14 mouse cellular contexts compared by ENCODE assay signal in genomic region chr17:82901098-82901891, GRCm38 (mm10).
A peak's percentile ranks its signal among the peaks of the same experiment; 100 is the strongest.
DNase-seq lines count a peak whose midpoint lies in the region; ATAC-seq and TF ChIP-seq lines count a peak whose summit lies in the region.
"Had no signal": no experiment of that assay in that cellular context is flagged by ENCODE, and none has a peak within 500 bp of the region (broad histone marks: within the 10 kb centered on the region; RNA-seq: fewer than 3 reads in every experiment).

No protein-coding gene starts in this region.

- peak; percentile 45 for DNase-seq in forebrain, postnatal 0 days
- no peak for DNase-seq in forebrain, embryonic 10.5 days (ENCODE audit: extremely low spot score, low spot score)
- peak; percentile 81 for DNase-seq in kidney, postnatal 0 days (ENCODE audit: low spot score)
- no peak for DNase-seq in kidney, adult 9 months
- DNase-seq in 3T3-L1 (ENCODE audit: low read depth, low spot score) = peak; percentile 86
- peak; percentile 57 for DNase-seq in brain, embryonic 14.5 days (ENCODE audit: low read depth)
- no peak for DNase-seq in right cerebral cortex, postnatal 4 days
- DNase-seq: cerebellum, adult 8-10 months; lung, postnatal 10 days; thymus, adult 18-20 months had no signal

- no peaks in the 10 kb centered on the region for H3K4me1 ChIP-seq in forebrain, postnatal 0 days (ENCODE audit: insufficient read depth)
- no peaks in the 10 kb centered on the region for H3K4me1 ChIP-seq in forebrain, embryonic 10.5 days
- no peaks in the 10 kb centered on the region for H3K4me1 ChIP-seq in kidney, postnatal 0 days (replicated peaks; ENCODE audit: insufficient read depth, low read length)

- WGBS in forebrain, postnatal 0 days = 55% methylated on average over 9 of the region's 9 CpGs
- WGBS in forebrain, embryonic 10.5 days = 84% methylated on average over 9 of the region's 9 CpGs
- 53% methylated on average over 9 of the region's 9 CpGs for WGBS in kidney, postnatal 0 days

- H3K9ac ChIP-seq in forebrain, postnatal 0 days = no peak overlapping the region
- H3K9ac ChIP-seq in kidney, postnatal 0 days (ENCODE audit: low read depth, low read length) = no peak overlapping the region

- no peaks in the 10 kb centered on the region for H3K9me3 ChIP-seq in forebrain, postnatal 0 days (ENCODE audit: low read length)
- no peaks in the 10 kb centered on the region for H3K9me3 ChIP-seq in forebrain, embryonic 10.5 days
- H3K9me3 ChIP-seq in kidney, postnatal 0 days (replicated peaks; ENCODE audit: low read length) = no peaks in the 10 kb centered on the region

- no peak overlapping the region for H3K4me2 ChIP-seq in forebrain, postnatal 0 days (ENCODE audit: low read depth)
- no peak overlapping the region for H3K4me2 ChIP-seq in kidney, postnatal 0 days (ENCODE audit: low read length)

- no peak for TF ChIP-seq CTCF in forebrain, postnatal 0 days (IDR thresholded peaks at IDR 0.05; ENCODE audit: low read depth)
- no peak for TF ChIP-seq CTCF in kidney, postnatal 0 days (IDR thresholded peaks at IDR 0.05; ENCODE audit: low read depth)
- TF ChIP-seq CTCF in brain, embryonic 14.5 days (IDR thresholded peaks at IDR 0.05; ENCODE audit: borderline replicate concordance, extremely low read depth, insufficient read depth, insufficient read length) = no peak

- H3K27me3 ChIP-seq in forebrain, postnatal 0 days (ENCODE audit: insufficient read depth, low read length) = no peaks in the 10 kb centered on the region
- no peaks in the 10 kb centered on the region for H3K27me3 ChIP-seq in forebrain, embryonic 10.5 days (ENCODE audit: poor library complexity, severe bottlenecking)
- H3K27me3 ChIP-seq in kidney, postnatal 0 days (ENCODE audit: insufficient read depth, low read length) = no peaks in the 10 kb centered on the region

- TF ChIP-seq POLR2A in brain, embryonic 14.5 days (IDR thresholded peaks at IDR 0.05; ENCODE audit: borderline replicate concordance, extremely low read depth, insufficient read depth, insufficient read length, poor library complexity, severe bottlenecking) = no peak

- H3K4me3 ChIP-seq in forebrain, postnatal 0 days (ENCODE audit: low read depth, low read length) = no peak overlapping the region
- no peak overlapping the region for H3K4me3 ChIP-seq in forebrain, embryonic 10.5 days
- no peak overlapping the region for H3K4me3 ChIP-seq in kidney, postnatal 0 days (replicated peaks; ENCODE audit: low read depth, low read length)

- H3K27ac ChIP-seq in forebrain, postnatal 0 days (ENCODE audit: low read depth, low read length) = no peak overlapping the region
- no peak overlapping the region for H3K27ac ChIP-seq in forebrain, embryonic 10.5 days
- H3K27ac ChIP-seq in kidney, postnatal 0 days = no peak overlapping the region

- no peaks in the 10 kb centered on the region for H3K36me3 ChIP-seq in forebrain, postnatal 0 days (ENCODE audit: insufficient read depth)
- H3K36me3 ChIP-seq in forebrain, embryonic 10.5 days (replicated peaks) = no peaks in the 10 kb centered on the region
- H3K36me3 ChIP-seq in kidney, postnatal 0 days (ENCODE audit: insufficient read depth, low read length) = no peaks in the 10 kb centered on the region

- ATAC-seq in forebrain, postnatal 0 days = peak; percentile 76
- ATAC-seq in kidney, postnatal 0 days (replicated peaks; ENCODE audit: low FRiP score, low read depth) = no peak
- no peak for ATAC-seq in granulocyte monocyte progenitor cell, adult 5-6 weeks (replicated peaks; ENCODE audit: poor library complexity, severe bottlenecking)
- ATAC-seq: CD4-positive, CD25-positive, alpha-beta regulatory T cell, adult 4 months; inflammation-experienced regulatory T-cells, adult 6 months; midbrain, embryonic 16.5 days had no signal

Comparison
In these comparisons a context has a peak if more than half of its experiments do, and no peak if none do; other contexts are left out.
1. DNase-seq: peak in forebrain, postnatal 0 days (single experiment), kidney, postnatal 0 days (single experiment), 3T3-L1 (single experiment) and brain, embryonic 14.5 days (single experiment); none in forebrain, embryonic 10.5 days (single experiment), kidney, adult 9 months (single experiment) and right cerebral cortex, postnatal 4 days (single experiment).